Mouse (Mus musculus): Measurements from ENCODE around the gene Ciao2a.

DNA sequence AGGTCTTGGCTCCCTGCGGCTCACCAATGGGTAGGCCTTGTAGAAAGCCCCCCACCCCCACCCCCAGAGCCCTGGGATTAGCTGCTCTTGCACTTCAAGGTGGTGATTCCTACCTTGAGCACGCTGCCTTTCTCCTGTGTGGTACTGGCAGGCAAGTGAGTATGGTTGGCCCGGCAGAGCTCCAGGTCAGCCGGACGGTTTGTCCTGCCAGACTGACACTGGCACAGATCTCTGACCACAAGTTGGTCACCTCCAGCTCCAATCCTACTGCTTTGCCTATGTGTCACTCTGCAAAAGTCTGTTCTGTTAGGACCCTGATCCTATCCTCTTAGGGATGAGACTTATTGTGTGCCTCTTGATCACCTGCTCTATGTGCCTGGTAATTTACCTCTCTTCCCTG is 58.2 kb downstream of the Ciao2a start:
- TF ChIP-seq CTCF (IDR thresholded peaks at IDR 0.05; ENCODE audit: low read depth, low read length) (no peak), POLR2A (IDR thresholded peaks at IDR 0.05; ENCODE audit: borderline replicate concordance, low read depth, low read length) (no peak)
